ENCODE assay signal across 21 mouse cellular contexts in the genomic region with DNA sequence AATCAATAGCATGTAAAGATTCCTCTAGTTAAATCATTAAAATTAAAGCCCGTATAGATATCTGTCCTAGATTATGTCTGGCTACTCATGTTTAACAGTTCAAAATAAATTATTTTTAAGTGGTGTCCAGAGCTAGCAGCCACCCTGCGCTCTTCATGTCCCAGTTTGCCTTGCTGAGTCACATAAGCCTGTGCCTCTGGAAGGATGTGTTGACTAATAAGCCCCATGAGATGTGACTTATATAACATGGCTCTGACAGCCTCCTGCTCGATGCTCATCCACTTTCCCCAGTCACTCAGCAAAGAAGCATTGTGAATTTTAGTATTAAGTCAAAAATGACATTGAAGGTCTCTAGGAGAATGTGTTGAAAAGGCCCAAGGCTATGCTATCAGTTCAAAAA. TPM values are rescaled to one million over a fixed set of nuclear protein-coding genes. Genes with fewer than 3 reads are reported as not detected.
"Had no signal": no experiment of that assay in that cellular context is flagged by ENCODE, and none has a peak within 500 bp of the region (broad histone marks: within the 10 kb centered on the region; RNA-seq: fewer than 3 reads in every experiment).

No protein-coding gene starts in this region.

- H3K27me3 ChIP-seq: midbrain, embryonic 12.5 days; neural tube, embryonic 12.5 days; stomach, embryonic 15.5 days had no signal

- H3K36me3 ChIP-seq: midbrain, embryonic 10.5 days; midbrain, embryonic 12.5 days; neural tube, embryonic 12.5 days; stomach, embryonic 15.5 days had no signal

- H3K9ac ChIP-seq: lung, embryonic 14.5 days; midbrain, embryonic 12.5 days; neural tube, embryonic 12.5 days; stomach, embryonic 15.5 days had no signal

- H3K4me1 ChIP-seq: midbrain, embryonic 12.5 days; neural tube, embryonic 12.5 days; stomach, embryonic 15.5 days had no signal

- H3K9me3 ChIP-seq: midbrain, embryonic 10.5 days; midbrain, embryonic 12.5 days; neural tube, embryonic 12.5 days; stomach, embryonic 15.5 days had no signal

- H3K4me3 ChIP-seq: midbrain, embryonic 10.5 days; midbrain, embryonic 12.5 days; neural tube, embryonic 12.5 days; stomach, embryonic 15.5 days had no signal

- H3K4me2 ChIP-seq: lung, embryonic 14.5 days; midbrain, embryonic 12.5 days; neural tube, embryonic 12.5 days; stomach, embryonic 15.5 days had no signal

- ATAC-seq: midbrain, embryonic 16.5 days had no signal

- H3K27ac ChIP-seq: midbrain, embryonic 10.5 days; midbrain, embryonic 12.5 days; neural tube, embryonic 12.5 days; stomach, embryonic 15.5 days; stomach, postnatal 0 days had no signal

- DNase-seq: lung, adult 18-20 months; lung, embryonic 14.5 days; lung, postnatal 10 days; lung, postnatal 4 days; midbrain, embryonic 14.5 days; right cerebral cortex, postnatal 14 days; thymus, adult 2 months; thymus, postnatal 25 days; thymus, postnatal 4 days had no signal

RNA-seq across cellular contexts. Expression of gene Unc80, which starts 10.4 kb away (rescaled TPM):
- total RNA-seq: megakaryocyte, adult 5-6 weeks; megakaryocyte-erythroid progenitor cell, adult 5-6 weeks; monocyte, adult 5-6 weeks; neutrophil, adult 5-6 weeks had no signal
- polyA plus RNA-seq: liver, embryonic 16.5 days; spleen, adult 2 months had no signal
